Mouse (Mus musculus): ENCODE results near the gene Bcl2l1.

Bcl2l1 gene

DNA sequence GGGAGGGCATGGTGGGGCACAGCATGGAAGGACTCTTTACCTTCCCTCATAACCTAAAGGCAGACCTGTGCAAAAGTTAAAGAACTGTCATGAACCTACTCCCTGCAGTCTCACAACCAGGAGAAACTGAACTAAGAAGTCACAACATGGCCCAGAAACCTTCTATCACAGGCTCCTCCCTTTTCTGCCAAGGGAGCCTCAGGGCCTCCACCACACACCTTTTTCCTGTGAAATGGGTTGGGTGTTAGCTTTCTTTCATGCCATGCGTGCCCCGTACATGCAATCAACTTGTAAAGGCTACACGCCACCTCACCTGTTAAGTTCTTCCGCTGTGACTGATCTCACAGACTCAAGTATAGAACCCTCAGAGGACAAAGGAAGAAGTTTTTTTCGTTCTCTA, 28.4 kb downstream of the Bcl2l1 start:
- no peak for DNase-seq (ENCODE audit: low spot score)

DNA sequence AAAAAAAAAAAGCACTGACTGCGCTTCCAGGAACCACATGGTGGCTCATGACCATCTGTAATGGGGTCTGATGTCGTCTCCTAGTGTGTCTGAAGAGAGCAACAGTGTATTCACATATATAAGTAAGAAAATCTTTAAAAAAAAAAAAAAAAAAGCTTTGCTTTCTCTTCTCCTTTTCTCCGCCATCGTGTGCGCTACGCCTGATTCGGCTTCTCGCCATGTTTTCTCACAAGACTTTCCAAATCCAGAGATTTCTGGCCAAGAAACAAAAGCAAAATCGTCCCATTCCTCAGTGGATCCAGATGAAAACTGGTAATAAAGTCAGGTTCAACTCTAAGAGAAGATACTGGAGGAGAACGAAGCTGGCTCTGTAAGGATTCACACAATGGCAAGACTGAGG, 29.2 kb downstream of the Bcl2l1 start:
- DNase-seq (ENCODE audit: low spot score), result no peak

DNA sequence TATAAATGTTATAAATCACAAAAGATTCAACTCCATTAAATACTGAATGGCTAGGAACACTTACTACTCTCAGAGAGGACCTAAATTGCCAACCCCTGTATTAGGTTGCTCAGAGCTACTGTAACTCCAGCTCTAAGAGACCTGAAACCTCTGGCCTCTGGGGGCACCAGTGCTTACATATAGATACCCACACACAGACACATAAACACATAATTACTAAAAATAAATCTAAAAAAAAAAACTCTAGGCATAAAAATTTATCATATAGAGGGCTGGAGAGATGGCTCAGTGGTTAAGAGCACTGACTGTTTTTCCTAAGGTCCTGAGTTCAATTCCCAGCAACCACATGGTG, 30.8 kb downstream of the Bcl2l1 start:
- DNase-seq (ENCODE audit: low spot score), result no peak

DNA sequence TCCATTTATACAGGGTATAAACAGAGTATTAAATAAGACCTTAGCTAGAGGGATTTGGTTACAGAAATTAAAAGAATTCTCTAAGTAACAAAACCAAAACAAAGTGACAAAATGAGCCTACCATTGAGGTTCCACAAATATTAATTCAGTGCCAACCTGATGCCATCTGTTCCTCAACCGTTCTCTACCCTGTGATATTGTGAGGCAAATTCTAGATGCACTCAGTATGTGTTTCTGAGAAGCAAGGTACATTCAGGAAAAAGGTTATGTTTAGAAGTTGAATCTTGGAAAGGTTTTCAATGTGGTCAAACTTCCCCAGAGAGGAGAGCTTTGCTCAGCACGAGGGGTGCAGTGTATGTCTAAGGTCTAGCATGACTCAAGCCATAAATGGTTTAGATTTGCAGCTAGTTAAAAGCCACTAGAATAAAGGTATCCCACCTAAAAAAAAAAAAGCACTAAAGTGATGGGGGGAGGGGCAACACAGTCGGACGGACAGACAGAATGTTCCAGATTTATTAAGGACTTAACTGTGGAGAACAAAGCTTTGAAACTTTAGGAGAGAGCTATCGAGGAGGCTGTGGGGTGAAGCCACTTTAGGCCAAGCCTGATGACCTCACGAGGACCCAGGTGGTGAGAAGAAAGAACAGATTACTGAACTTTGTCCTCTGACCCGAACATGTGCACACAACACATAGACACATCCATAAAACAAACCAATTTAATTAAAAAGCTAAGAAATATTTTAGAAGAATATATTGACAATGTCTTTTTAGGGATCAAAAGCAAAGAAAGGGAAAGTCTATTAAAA, 31.4 kb downstream of the Bcl2l1 start:
- DNase-seq (ENCODE audit: low spot score), result no peak

DNA sequence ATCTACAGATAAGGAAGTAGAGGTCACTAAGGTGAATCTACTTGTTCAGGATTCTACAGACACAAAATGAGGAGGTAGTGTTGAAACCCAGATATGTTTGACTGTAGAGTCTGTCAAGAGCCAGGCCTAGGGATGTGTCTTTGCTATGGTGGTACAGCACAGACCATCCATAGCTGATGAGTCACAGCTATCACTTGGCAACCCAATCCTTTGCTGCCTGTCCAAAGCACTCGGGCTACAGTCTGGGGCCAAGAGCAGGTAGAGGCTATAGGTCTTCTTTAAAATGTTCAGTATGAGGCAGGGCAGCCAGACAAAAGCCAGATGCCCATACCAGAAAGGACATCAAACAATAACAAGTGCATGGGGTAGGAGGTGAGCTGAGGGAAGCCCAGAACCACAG, 33.9 kb downstream of the Bcl2l1 start:
- no peak for DNase-seq (ENCODE audit: low spot score)

DNA sequence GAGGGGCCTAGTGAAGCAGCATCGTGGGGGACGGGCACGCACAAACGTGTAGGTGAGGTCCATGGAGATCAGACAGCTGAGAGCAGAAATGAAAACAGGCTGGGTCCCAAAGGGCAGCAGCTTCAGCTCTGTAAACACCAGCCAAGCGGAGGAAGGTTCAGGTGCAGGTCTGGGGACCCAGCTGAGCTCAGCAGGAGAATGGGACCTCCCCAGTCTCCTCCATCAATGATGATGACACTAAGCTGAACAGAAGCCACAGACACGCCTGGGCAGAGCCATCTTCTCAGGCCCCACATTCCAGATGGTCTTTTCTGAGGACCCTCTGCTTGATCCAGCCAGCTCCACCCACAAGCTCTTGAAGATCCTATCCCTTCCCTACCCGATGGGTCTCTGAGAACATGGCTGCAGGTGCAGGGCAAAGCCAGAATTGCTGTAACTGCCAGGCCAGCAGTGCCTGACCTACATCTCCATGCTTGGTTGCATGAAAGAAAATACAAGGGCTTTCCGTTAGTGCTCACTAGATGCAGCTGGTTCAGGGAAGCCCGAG, 37.2 kb downstream of the Bcl2l1 start:
- no peak for DNase-seq (ENCODE audit: low spot score)

DNA sequence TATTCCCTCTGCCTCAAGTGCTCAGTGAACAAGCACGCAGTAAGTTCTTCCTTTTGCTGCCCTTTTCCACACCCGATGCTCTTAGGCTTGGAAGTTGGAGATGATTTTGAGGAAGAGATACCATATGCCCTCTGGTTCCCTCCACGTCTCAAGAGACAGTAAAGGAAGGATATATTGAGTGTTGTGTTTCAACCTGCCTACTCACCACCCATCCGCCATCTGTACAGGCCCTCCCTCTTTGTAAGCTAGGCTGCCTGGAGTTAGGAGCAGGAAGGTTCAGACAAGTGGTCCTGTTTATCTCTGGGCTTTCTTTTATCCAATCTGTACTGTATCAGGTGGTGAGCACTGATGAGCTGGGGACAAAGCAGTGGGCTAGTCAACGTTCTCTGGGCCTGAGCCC, 38.1 kb downstream of the Bcl2l1 start:
- DNase-seq (ENCODE audit: low spot score), result no peak

DNA sequence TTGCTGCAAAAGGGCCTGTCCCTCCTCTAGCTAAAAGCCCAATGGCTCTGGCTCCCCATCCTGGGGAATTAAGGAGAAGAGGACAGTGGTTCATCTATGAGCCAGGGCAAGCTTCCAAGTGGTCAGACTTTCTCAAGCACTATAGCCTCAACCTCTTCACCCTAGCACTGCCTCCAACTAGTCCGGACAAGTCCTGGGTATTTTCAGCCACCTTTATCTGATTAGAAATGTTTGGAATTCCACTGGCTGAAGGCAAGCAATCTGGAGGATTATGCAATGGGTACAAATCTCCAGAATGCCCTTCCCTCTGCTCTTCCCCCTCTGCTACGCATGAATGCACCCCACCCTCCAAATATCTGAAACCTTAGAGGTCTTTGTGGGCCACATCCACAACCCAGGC, 39.1 kb downstream of the Bcl2l1 start:
- DNase-seq (ENCODE audit: low spot score), result no peak

DNA sequence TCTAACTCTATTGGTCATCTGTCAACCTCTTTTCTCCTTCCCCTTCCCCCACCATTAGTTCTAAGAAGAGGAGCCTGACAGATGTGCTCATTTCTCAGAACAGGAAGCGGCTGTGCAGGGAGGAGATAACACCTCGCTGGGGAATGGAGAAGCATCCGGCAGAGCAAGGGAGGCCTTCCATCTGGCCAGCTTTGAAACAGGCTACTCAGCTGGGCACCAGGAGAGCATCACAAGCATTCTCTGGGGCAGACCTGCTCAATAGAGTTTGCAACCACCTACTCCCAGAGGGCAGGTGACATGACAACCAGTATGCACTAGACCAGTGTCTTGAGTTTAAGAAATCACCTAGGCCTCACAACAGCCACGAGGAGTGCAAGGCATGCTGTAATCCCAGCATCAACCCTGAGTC, 41.9 kb downstream of the Bcl2l1 start:
- DNase-seq (ENCODE audit: low spot score), result peak; percentile 53

DNA sequence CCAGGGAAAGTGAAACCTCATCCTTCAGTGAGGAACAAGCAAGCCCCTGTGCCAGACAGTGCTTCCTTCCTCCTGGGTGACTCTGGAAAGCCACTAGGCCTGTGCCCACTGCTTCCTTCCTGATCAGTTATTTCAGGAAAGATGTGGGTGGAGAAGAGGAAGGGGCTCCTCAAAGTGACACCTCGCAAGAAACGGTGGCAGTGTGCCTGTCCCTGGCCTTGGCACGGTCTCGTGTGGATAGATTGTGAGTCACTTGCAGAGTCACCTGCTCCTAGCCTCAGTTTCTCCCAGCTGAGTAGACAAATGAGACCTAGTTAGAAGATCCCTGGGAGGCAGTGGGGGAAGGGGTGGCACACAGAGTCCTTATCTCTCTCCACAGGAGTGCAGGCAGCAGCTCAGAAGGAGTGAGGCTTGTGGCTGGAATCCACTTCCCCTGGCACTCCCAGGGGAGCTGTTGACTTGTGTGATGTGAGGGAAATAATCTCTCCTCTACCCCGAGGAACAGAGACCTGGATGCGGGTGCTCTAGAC, 42.6 kb downstream of the Bcl2l1 start:
- DNase-seq (ENCODE audit: low spot score), result peak; percentile 20

DNA sequence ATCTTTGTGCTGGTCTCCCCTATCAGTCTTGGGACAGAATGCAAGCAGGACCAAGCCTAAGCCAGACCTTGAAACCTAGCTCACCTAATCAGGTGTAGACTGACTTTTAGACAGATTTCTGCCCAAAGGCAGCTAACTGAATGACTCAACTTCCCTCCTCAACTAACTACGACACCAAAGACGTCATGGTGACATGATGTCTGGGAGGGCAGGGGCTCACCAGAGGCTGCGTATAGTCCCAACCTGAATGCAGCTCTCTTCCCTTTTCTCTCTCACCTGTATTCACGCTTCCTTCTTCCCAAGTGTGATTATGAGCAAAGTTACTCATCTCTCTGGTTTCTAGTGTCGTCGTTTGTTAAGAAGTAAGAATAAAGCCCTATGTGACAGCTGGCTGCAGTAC, 44.0 kb downstream of the Bcl2l1 start:
- DNase-seq (ENCODE audit: low spot score), result no peak

DNA sequence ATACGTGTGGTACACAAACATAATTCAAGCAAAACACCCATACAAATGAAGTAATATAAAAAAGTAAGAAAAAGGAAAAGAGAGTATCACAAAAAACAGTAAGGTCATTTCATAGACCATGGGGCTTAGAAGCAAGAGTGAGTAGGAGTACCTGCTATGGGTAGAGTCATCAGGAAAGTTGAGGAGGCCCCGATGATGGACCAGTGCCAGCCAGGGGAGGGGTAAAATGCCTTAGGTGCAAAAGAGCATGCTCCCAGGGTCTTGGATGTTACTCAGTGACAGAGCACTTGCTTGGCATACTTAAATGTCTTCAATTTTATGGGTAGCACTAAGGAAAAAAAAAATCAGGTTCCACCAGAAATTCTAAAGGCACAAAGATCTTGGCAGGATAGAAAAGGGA, 44.4 kb downstream of the Bcl2l1 start:
- no peak for DNase-seq (ENCODE audit: low spot score)

DNA sequence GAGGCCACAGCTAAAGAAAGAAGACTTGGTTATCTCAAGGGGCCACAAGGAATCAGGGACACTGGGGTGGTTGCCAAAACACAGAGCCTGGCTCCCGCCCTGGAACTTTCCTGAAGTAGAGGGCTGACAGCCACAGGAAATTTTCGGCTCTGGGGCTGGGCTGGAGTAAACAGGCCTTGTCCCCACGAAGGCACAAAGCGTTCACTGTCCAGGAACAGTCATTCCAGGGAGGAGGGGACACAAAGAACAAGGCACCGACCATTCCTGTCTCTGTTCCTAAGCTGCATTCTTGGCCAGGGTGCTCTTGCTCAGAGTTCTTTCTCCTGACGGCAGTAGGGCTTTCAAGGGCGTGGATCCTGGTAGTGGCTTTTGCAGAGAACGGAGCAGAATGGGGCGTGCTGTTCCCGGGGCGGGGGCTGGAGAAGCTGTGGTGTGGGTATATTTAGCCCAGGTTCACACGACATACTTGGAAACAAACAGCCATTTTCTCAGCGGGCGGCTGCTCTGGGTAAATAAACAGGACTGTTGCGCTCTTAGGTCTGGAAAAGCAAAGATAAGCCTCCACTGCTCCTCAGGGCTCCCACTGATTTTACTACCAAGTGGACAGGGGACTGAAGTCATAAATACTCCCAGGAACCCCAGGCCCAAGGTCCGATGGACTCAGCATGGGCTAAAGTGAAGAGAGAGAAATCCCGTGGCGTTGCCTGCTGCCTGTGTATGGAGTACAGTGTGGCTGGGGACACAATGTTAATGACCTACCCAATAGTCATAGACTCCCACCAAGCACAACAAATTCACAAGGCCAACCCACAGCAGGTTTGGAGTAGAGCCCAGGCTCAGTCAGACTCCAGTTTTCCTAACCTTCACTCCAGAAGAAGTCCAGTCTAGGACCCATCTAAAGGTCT, 45.8 kb downstream of the Bcl2l1 start:
- no peak for DNase-seq (ENCODE audit: low spot score)

DNA sequence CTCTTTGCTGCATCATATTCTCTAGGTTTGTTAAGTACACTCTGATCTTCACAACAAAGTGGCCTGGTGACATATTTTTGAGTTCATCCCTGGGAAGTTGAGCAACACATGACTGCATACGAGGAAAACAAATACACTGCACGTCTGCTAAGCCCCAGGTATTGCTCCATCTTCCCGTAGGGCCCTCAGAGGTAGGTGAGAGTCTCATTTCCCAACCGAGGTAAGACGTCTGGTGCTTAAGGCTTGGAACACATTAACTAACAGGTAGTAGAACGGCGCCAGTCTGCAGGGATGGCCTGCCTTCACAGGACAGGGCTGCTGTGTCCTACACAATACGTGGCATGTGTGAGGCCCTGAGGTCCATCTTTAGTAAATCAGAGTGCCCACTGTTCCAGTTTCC, 46.9 kb downstream of the Bcl2l1 start:
- DNase-seq (ENCODE audit: low spot score), result no peak

DNA sequence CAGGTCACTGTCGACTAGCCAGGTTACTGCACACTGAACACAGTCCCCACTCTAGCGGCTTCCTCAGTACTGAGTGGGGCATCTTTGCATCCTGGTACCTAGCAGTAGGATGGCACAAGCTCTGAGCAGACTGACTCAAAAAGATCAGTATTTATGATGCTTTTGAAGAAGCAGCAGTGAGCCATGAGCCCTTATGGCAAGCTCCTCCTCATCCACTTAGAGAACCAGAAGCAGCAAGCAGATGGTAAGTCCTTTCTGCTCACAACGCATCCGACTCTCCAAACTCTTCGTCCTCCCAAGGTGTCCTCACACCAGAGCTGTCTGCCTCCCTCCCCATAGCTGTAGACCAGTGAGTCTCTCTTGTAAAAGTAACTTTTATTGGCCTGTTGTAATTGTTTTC, 48.3 kb downstream of the Bcl2l1 start:
- DNase-seq (ENCODE audit: low spot score), result no peak

DNA sequence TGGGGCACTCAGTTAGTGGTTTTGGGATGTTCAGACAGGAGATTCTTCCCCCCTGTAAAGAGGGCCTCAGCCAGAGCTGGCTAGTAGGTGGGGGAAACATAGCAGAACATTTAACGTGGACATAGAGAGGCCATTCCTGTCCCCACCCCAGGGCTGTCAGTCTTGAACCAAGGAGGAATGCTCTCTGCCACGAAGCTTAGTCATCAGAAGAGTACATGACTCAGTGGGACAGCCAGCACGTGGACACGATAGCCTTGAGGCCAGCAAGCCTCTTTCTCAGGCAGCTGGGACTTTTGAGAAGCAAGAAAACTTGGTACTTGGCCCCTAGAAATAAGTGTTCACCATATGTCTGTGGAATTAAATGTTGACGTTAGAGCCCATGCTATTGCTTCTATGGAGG, 48.9 kb downstream of the Bcl2l1 start:
- DNase-seq (ENCODE audit: low spot score), result no peak

DNA sequence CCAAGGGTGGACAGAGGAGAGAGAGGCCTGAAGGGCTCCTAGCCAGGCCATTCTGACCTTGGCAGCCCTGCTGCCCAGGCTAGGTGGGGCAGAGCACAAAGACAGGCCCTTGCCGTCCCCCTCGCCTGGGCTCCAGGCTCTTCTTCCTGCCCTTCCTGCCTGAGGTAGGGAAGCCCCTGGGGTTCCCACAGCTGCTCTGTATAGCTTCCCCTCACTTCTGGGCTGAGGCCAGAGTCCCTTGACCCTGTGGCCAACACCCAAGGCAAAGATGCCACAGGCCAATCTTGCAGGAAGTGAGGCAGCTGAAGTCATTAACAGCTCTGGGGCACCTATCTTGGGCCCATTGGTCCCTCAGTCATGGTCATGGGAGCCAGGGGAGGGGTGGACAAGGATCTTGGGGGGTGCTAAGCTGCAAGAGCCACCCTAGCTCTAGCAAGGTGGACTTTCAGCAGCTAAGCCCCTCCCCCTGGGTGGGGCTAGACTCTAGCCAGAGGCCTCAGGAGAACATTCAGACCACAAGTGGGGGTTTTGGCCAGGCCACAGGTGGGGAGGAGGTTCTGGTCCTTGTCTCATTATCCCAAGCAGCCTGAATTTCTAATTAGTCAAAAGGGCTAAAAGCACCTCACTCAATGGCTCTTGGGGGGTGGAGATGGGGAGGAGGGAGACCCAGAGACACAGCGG, 50.4 kb downstream of the Bcl2l1 start:
- DNase-seq (ENCODE audit: low spot score), result no peak

DNA sequence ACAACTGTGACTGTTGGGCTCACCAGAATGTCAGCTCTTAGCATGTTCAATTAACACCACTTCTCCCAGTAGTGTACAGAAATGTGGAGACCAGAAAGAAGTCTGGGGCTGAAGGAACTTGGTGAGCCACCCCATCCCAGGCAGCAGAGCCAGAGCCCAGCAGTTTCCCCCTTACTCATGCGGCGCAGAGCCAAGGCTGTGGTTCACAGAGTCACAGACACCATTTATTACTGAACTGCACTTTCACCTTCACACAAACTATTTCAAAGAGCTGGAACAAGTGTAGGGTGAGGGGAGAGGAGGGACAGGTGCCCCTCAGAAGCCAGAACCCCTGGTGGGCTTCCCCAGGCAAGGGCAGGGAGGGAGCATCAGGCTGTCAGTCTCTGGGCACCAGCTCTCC, 51.1 kb downstream of the Bcl2l1 start:
- no peak for DNase-seq (ENCODE audit: low spot score)

DNA sequence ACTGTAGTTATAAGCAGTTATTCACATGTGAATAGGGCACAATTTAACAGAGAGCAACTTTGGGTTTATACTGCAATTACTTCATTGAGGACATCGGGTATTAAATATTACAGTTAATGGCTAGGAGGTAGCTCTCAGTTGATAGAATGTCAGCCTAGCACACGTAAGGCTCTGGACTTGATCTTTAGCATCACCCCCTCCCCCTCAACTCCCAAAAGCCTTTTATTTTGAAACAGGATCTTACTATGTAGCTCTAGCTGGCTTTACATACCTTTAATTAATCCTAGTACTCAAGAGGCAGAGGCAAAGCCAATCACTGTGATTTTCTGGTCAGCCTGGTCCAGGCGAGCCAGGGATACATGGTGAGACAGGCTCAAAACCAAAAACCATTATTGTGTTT, 54.4 kb downstream of the Bcl2l1 start:
- DNase-seq (ENCODE audit: low spot score), result no peak

DNA sequence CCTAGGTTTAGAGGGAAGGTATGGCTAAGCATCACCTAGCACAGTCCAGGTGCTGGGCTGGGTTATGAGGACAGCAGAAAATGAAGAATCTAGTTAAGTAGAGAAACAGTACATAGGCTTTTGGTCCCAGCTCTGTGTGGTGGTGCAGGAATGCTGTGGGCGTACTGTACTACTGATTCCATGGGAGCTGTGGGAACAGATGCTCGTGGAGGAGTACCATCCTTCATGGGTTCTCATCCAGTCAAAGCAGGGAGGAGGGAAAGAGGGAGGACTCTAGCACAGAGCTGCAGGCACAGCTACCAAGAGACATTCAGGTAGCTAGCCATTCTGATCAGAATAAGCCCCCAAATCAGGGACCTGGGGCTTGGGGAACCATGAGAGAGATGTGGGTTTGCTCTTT, 55.1 kb downstream of the Bcl2l1 start:
- no peak for DNase-seq (ENCODE audit: low spot score)

DNA sequence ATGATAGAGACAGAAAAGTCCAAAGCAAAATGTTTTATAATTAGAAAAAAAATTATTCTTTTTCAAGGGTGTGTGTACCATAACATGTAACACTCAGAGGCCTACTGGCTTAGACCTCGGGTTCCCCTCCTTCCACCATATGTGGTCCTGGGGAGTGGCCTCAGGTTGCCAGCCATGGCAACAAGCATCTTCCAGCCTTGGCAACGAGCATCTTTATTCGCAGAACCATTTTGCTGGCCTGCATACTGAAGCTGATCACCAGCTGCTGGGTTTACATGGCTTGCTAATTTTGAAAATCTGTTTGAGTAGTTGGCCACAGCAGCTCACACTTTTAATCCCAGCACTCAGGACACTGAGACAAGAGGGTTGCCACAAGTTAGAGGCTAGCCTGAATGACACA, 55.5 kb downstream of the Bcl2l1 start:
- DNase-seq (ENCODE audit: low spot score), result no peak

DNA sequence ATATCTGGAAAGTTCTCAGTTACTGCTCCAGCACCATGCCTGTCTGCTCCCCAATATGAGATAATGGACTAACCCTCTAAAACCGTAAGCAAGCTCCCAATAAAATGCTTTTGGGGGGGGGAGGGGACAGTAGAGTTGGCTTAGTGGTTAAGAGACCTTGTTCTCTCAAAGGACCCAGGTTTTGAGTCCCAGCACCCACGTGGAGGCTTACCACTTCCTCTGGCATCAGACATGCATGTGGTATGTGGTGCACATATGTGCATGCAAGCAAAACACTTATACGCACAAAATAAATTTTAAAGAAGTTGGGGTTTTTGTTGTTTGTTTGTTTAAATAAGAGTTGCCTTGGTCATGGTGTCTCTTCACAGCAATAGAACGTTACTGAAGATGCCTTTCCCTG, 56.2 kb downstream of the Bcl2l1 start:
- no peak for DNase-seq (ENCODE audit: low spot score)
